Mouse (Mus musculus): ENCODE results near the gene Birc5. TPM values are rescaled to one million over a fixed set of nuclear protein-coding genes. Genes with fewer than 3 reads are reported as not detected.

The Birc5 gene
- total and polyA plus RNA-seq, 3 experiments: 193 to 289 (median 270) TPM

DNA sequence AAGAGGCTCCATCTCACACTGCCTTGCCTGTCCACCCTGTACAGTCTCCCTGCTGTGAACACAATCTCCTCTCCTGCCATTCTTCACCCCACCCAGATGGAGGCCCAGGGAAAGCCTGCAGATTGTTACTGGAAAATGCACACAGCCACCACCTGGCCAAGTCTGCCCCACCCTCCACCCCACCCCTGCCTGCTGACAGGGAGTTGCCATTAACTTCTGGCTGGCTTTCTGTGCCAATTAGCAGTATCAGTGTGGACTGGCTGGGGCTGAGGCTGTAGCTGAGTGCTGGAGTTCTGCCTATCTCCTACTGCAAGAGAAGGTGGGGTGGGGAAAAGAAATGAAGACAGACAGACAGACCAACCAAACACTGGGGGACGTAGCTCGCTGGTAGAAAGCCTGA is 10.5 kb upstream of the Birc5 start:
- DNase-seq (ENCODE audit: extremely low read depth): no peak
- dilution Hi-C loops (cut with MboI; ENCODE audit: extremely low pct_ligation_motif_present, extremely low pct_unique_long_range_greater_than_20kb, low sequenced_read_pairs): no loop called here

DNA sequence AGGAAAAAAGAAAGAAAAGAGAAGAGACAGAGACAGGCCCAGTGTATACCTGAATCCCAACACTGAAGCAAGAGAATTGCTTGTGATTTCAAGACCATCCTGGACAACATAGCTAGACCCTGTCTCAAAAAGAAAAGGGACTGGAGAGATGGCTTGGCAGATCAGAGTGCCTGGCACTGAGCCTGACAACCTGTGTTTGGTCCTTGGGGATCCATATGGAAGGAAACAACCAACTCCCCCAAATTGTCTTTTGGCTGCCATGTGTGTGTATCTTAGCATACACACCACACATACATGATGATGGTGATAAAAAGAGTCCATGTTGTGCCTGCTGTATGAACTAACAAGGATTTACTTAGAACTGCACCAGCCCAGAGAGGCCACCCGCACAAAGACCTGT is 10.0 kb upstream of the Birc5 start:
- Histone ChIP-seq H3K27me3 (replicated peaks) (no peaks in the 10 kb centered on the region), H3K9me3 (replicated peaks; ENCODE audit: low read length) (no peaks in the 10 kb centered on the region), H3K4me2 (ENCODE audit: insufficient read depth, low read depth, poor library complexity, severe bottlenecking) (no peak overlapping the region), H3K9ac (ENCODE audit: insufficient read depth, low read depth) (no peak overlapping the region), H3K4me3 (replicated peaks in 1 of 3; ENCODE audit: low read depth in 2 of 3, low read length in 2 of 3, poor library complexity in 1 of 3) (no peak overlapping the region), H3K36me3 (replicated peaks in 1 of 2; ENCODE audit: control insufficient read depth in 1 of 2, insufficient read depth in 1 of 2, low read length in 1 of 2) (peaks cover 3 to 30% of the 10 kb centered on the region in 2 experiments), H3K27ac (ENCODE audit: insufficient read depth, low read depth) (no peak overlapping the region), H3K4me1 (ENCODE audit: control insufficient read depth in 1 of 2, insufficient read depth in 2 of 2) (peaks cover 7 to 13% of the 10 kb centered on the region in 2 experiments), H3K79me2 (replicated peaks; ENCODE audit: control insufficient read depth, extremely low read depth, insufficient read depth, poor library complexity, severe bottlenecking) (no peaks in the 10 kb centered on the region)
- DNase-seq (ENCODE audit: extremely low read depth): no peak
- dilution Hi-C loops (cut with MboI; ENCODE audit: extremely low pct_ligation_motif_present, extremely low pct_unique_long_range_greater_than_20kb, low sequenced_read_pairs) (no loop called here), in situ Hi-C loops (cut with MboI; ENCODE audit: low pct_ligation_motif_present, low pct_unique_long_range_greater_than_20kb, low sequenced_read_pairs) (no loop called here)
- TF ChIP-seq ETS1 (conservative IDR thresholded peaks at IDR 0.05; ENCODE audit: low read depth, low read length): no peak
- TF ChIP-seq NRF1 (IDR thresholded peaks at IDR 0.05; ENCODE audit: low read depth, low read length): no peak
- TF ChIP-seq BHLHE40 (IDR thresholded peaks at IDR 0.05; ENCODE audit: low read depth, low read length): no peak
- no peak for TF ChIP-seq E2F4 (IDR thresholded peaks at IDR 0.05; ENCODE audit: insufficient replicate concordance, low read depth, low read length)
- no peak for TF ChIP-seq JUN (IDR thresholded peaks at IDR 0.05; ENCODE audit: insufficient read depth, low read depth, low read length)
- TF ChIP-seq TCF12 (IDR thresholded peaks at IDR 0.05; ENCODE audit: low read depth, low read length): no peak
- TF ChIP-seq MAFK (IDR thresholded peaks at IDR 0.05; ENCODE audit: insufficient replicate concordance, low read length): no peak

More for the DNA sequence above, 10.5 kb upstream of the Birc5 start:
- in situ Hi-C loops (cut with MboI; ENCODE audit: low pct_ligation_motif_present, low pct_unique_long_range_greater_than_20kb, low sequenced_read_pairs): no loop called here
- Histone ChIP-seq H3K9ac (ENCODE audit: insufficient read depth, low read depth) (no peak overlapping the region), H3K4me3 (replicated peaks in 1 of 3; ENCODE audit: low read depth in 2 of 3, low read length in 2 of 3, poor library complexity in 1 of 3) (no peak overlapping the region), H3K4me2 (ENCODE audit: insufficient read depth, low read depth, poor library complexity, severe bottlenecking) (no peak overlapping the region), H3K27me3 (replicated peaks) (no peaks in the 10 kb centered on the region), H3K9me3 (replicated peaks; ENCODE audit: low read length) (no peaks in the 10 kb centered on the region), H3K79me2 (replicated peaks; ENCODE audit: control insufficient read depth, extremely low read depth, insufficient read depth, poor library complexity, severe bottlenecking) (no peaks in the 10 kb centered on the region), H3K36me3 (replicated peaks in 1 of 2; ENCODE audit: control insufficient read depth in 1 of 2, insufficient read depth in 1 of 2, low read length in 1 of 2) (peaks cover 3 to 30% of the 10 kb centered on the region in 2 experiments), H3K4me1 (ENCODE audit: control insufficient read depth in 1 of 2, insufficient read depth in 2 of 2) (peaks cover 7 to 13% of the 10 kb centered on the region in 2 experiments), H3K27ac (ENCODE audit: insufficient read depth, low read depth) (no peak overlapping the region)
- no peak for TF ChIP-seq USF2 (conservative IDR thresholded peaks at IDR 0.05; ENCODE audit: low read depth, low read length)
- no peak for TF ChIP-seq SMC3 (IDR thresholded peaks at IDR 0.05; ENCODE audit: low read depth, low read length)
- no peak for TF ChIP-seq ZNF384 (IDR thresholded peaks at IDR 0.05; ENCODE audit: low read depth, low read length)
- TF ChIP-seq NELFE (IDR thresholded peaks at IDR 0.05; ENCODE audit: low read depth, low read length): no peak

DNA sequence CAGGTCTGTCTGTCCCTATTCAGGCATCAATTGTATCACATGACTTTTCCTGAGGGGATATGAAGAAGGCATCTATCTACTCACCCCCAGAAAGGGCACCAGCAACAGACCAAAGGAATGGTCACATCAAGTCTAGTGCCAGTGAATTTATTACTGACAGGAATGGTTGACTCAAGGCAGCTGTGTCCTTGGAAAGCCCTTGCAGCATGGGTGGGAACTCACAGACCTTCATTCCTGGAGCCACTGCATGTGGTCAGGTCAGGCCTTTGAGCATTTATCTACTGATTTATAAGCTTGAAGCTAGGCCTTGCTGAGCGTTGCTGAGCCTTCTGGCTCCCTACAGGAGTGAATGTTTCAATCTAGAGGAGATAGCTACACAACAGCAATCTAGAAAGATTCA is 8.1 kb upstream of the Birc5 start:
- in situ Hi-C loops (cut with MboI; ENCODE audit: low pct_ligation_motif_present, low pct_unique_long_range_greater_than_20kb, low sequenced_read_pairs): no loop called here
- Histone ChIP-seq H3K9ac (ENCODE audit: insufficient read depth, low read depth) (no peak overlapping the region), H3K79me2 (replicated peaks; ENCODE audit: control insufficient read depth, extremely low read depth, insufficient read depth, poor library complexity, severe bottlenecking) (no peaks in the 10 kb centered on the region), H3K4me3 (replicated peaks in 1 of 3; ENCODE audit: low read depth in 2 of 3, low read length in 2 of 3, poor library complexity in 1 of 3) (no peak overlapping the region), H3K36me3 (replicated peaks in 1 of 2; ENCODE audit: control insufficient read depth in 1 of 2, insufficient read depth in 1 of 2, low read length in 1 of 2) (peaks cover 0 to 17% of the 10 kb centered on the region in 2 experiments), H3K4me2 (ENCODE audit: insufficient read depth, low read depth, poor library complexity, severe bottlenecking) (no peak overlapping the region), H3K27ac (ENCODE audit: insufficient read depth, low read depth) (no peak overlapping the region), H3K9me3 (replicated peaks; ENCODE audit: low read length) (no peaks in the 10 kb centered on the region), H3K4me1 (ENCODE audit: control insufficient read depth in 1 of 2, insufficient read depth in 2 of 2) (peaks cover 7 to 13% of the 10 kb centered on the region in 2 experiments), H3K27me3 (replicated peaks) (no peaks in the 10 kb centered on the region)
- TF ChIP-seq SIN3A (IDR thresholded peaks at IDR 0.05; ENCODE audit: low read length) (no peak), POLR2AphosphoS2 (IDR thresholded peaks at IDR 0.05; ENCODE audit: low read depth, low read length) (no peak), MAX (IDR thresholded peaks at IDR 0.05; ENCODE audit: low read length) (no peak), ELF1 (IDR thresholded peaks at IDR 0.05; ENCODE audit: low read depth, low read length) (no peak), CTCF (conservative IDR thresholded peaks at IDR 0.05 in 1 of 2, IDR thresholded peaks at IDR 0.05 in 1 of 2; ENCODE audit: low read depth in 2 of 2, low read length in 2 of 2) (no peak), BHLHE40 (IDR thresholded peaks at IDR 0.05; ENCODE audit: low read depth, low read length) (no peak), HCFC1 (IDR thresholded peaks at IDR 0.05; ENCODE audit: low read depth, low read length) (no peak), CHD1 (IDR thresholded peaks at IDR 0.05; ENCODE audit: low read depth, low read length) (no peak), POLR2A (IDR thresholded peaks at IDR 0.05; ENCODE audit: low read depth, low read length) (no peak), NELFE (IDR thresholded peaks at IDR 0.05; ENCODE audit: low read depth, low read length) (no peak), MXI1 (IDR thresholded peaks at IDR 0.05; ENCODE audit: low read depth, low read length) (no peak), MYC (IDR thresholded peaks at IDR 0.05; ENCODE audit: low read depth, low read length) (no peak)
- DNase-seq (ENCODE audit: extremely low read depth): no peak
- dilution Hi-C loops (cut with MboI; ENCODE audit: extremely low pct_ligation_motif_present, extremely low pct_unique_long_range_greater_than_20kb, low sequenced_read_pairs): no loop called here

All from CH12.LX (cell line).